Mouse (Mus musculus): ENCODE measurements around the gene Cyp2t4. TPM values are rescaled to one million over a fixed set of nuclear protein-coding genes. Genes with fewer than 3 reads are reported as not detected.

Gene Cyp2t4
- polyA plus RNA-seq, 1 experiment from 2014 or later = 0.36 TPM

MicroRNAs encoded within 50 kb of the gene (microRNA counts, 519-probe panel; counts per million panel counts)
- not detected for microRNA mmu-miR-1191

Small RNA genes lying within 50 kb of the gene (microRNA-seq; reads per million reads assigned to microRNA genes)
- gene Mir1191 = 1.4 reads per million
- not detected for gene Mir3101

Other genes with a start within 250 kb of the Cyp2t4 start
- not detected in 2 replicates for gene Cyp2a22, start 214.3 kb upstream of the Cyp2t4 start, polyA plus RNA-seq (2015; fragmentation: Nextera tagmentation; extraction: Ambion mirVana)
- not detected in 2 replicates for gene Cyp2a12, start 124.6 kb upstream of the Cyp2t4 start, polyA plus RNA-seq (2015; fragmentation: Nextera tagmentation; extraction: Ambion mirVana)
- 0.56 TPM in 1 of 2 replicates, not detected in the other for gene Cyp2f2, start 33.8 kb upstream of the Cyp2t4 start, polyA plus RNA-seq (2015; fragmentation: Nextera tagmentation; extraction: Ambion mirVana)
- gene Egln2, start 13.1 kb downstream of the Cyp2t4 start, polyA plus RNA-seq (2015; fragmentation: Nextera tagmentation; extraction: Ambion mirVana) = 92.3 and 94.7 TPM in 2 replicates
- gene Rab4b, start 25.2 kb downstream of the Cyp2t4 start, polyA plus RNA-seq (2015; fragmentation: Nextera tagmentation; extraction: Ambion mirVana) = 105 and 109 TPM in 2 replicates
- gene Gm21983, start 27.4 kb downstream of the Cyp2t4 start, polyA plus RNA-seq (2015; fragmentation: Nextera tagmentation; extraction: Ambion mirVana) = 0.90 TPM in 1 of 2 replicates, not detected in the other
- gene Mia, start 27.4 kb downstream of the Cyp2t4 start, polyA plus RNA-seq (2015; fragmentation: Nextera tagmentation; extraction: Ambion mirVana) = 22.9 and 28.6 TPM in 2 replicates
- 3.4 TPM in 2 replicates for gene BC024978, start 42.1 kb downstream of the Cyp2t4 start, polyA plus RNA-seq (2015; fragmentation: Nextera tagmentation; extraction: Ambion mirVana)
- gene Snrpa, start 42.6 kb downstream of the Cyp2t4 start, polyA plus RNA-seq (2015; fragmentation: Nextera tagmentation; extraction: Ambion mirVana) = 176 and 193 TPM in 2 replicates
- gene Itpkc, start 74.9 kb downstream of the Cyp2t4 start, polyA plus RNA-seq (2015; fragmentation: Nextera tagmentation; extraction: Ambion mirVana) = 5.9 and 6.1 TPM in 2 replicates
- gene Coq8b, start 79.3 kb downstream of the Cyp2t4 start, polyA plus RNA-seq (2015; fragmentation: Nextera tagmentation; extraction: Ambion mirVana) = 20.1 and 20.9 TPM in 2 replicates
- 47.7 and 60.7 TPM in 2 replicates for gene Numbl, start 104.7 kb downstream of the Cyp2t4 start, polyA plus RNA-seq (2015; fragmentation: Nextera tagmentation; extraction: Ambion mirVana)
- gene Ltbp4, start 184.0 kb downstream of the Cyp2t4 start, polyA plus RNA-seq (2015; fragmentation: Nextera tagmentation; extraction: Ambion mirVana) = 10.7 and 17.8 TPM in 2 replicates
- gene Shkbp1, start 202.3 kb downstream of the Cyp2t4 start, polyA plus RNA-seq (2015; fragmentation: Nextera tagmentation; extraction: Ambion mirVana) = 28.9 and 33.4 TPM in 2 replicates
- gene Gm20479, start 203.7 kb downstream of the Cyp2t4 start, polyA plus RNA-seq (2015; fragmentation: Nextera tagmentation; extraction: Ambion mirVana) = not detected in 2 replicates

All from neural tube, embryonic 15.5 days (tissue).